Mouse (Mus musculus): ENCODE results near the gene Wdr59. TPM values are rescaled to one million over a fixed set of nuclear protein-coding genes. Genes with fewer than 3 reads are reported as not detected.

The Wdr59 gene
- polyA plus RNA-seq, 1 experiment from 2014 or later, result 7.7 TPM

DNA sequence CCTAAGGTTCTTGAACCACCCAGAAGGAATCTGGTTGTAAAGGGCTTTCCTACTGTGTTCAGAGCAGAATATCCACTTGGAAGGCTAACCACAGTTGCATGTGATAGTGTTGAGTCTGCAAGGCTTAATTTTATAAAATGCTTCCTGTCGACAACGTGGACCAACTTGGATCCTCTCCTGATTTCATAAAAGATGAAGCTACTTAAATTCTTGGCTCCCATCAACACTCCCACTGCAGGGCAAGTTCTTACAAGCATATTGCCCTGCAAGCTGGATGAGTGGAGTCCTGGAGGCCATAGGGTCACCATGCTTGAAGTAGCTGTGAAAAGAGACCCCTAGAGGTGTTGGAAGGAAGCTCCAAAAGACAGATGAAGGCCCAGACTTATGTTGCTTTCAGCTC, 99.3 kb downstream of the Wdr59 start:
- Histone ChIP-seq H3K4me1 (no peaks in the 10 kb centered on the region), H3K4me2 (replicated peaks) (no peak overlapping the region), H3K27ac (no peak overlapping the region), H3K9me3 (replicated peaks) (no peaks in the 10 kb centered on the region), H3K9ac (no peak overlapping the region), H3K36me3 (no peaks in the 10 kb centered on the region), H3K27me3 (no peaks in the 10 kb centered on the region), H3K4me3 (no peak overlapping the region)
- ATAC-seq (ENCODE audit: low FRiP score), result no peak
- WGBS, result 92% methylated on average over 2 of the region's 2 CpGs

DNA sequence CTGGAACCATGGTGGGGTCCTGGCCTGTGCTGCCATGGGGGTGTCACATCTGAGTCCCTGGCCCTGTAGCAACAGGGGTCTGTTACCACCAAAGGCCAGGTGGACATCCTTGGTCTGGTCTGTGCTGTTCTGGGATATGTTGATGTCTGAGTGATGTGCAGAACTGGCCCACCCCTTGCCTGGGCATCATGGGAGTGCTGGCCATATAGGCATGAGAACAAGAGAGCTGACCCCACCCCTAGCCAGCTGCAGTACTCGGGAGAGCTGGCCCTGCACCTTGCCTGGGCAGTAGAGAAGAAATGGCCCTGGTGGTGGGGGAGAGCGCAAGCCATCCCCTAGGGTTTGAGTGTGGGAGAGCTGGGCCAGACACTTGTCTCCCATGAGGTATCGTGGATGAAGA, 102.7 kb downstream of the Wdr59 start:
- WGBS, result 63% methylated on average over 3 of the region's 3 CpGs
- Histone ChIP-seq H3K4me3 (no peak overlapping the region), H3K4me1 (no peaks in the 10 kb centered on the region), H3K4me2 (replicated peaks) (no peak overlapping the region), H3K9ac (no peak overlapping the region), H3K27me3 (no peaks in the 10 kb centered on the region), H3K9me3 (replicated peaks) (no peaks in the 10 kb centered on the region), H3K27ac (no peak overlapping the region), H3K36me3 (no peaks in the 10 kb centered on the region)
- ATAC-seq (ENCODE audit: low FRiP score), result no peak

DNA sequence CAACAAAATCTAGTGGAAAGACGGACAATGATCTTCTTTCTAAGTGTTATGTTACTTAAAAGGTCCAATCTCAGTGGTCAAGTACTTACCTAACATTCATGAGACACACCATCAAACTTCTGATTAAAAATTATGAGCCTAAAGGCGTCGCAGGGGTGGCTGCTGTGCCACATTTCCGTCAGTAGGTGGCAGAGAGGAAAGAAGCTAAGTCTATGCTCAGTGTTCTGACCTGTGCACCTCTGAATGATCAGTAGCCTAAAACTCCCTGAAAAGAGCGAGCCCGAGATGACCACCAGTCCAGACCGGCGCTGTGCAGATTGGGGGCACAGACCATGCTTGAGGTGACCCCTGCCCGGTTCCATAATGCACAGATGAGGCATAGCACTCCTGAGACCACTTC, 103.3 kb downstream of the Wdr59 start:
- 35% methylated on average over 9 of the region's 9 CpGs for WGBS
- Histone ChIP-seq H3K27ac (no peak overlapping the region), H3K4me1 (no peaks in the 10 kb centered on the region), H3K9me3 (replicated peaks) (no peaks in the 10 kb centered on the region), H3K9ac (no peak overlapping the region), H3K4me3 (no peak overlapping the region), H3K36me3 (no peaks in the 10 kb centered on the region), H3K27me3 (no peaks in the 10 kb centered on the region), H3K4me2 (replicated peaks) (no peak overlapping the region)
- ATAC-seq (ENCODE audit: low FRiP score), result no peak

DNA sequence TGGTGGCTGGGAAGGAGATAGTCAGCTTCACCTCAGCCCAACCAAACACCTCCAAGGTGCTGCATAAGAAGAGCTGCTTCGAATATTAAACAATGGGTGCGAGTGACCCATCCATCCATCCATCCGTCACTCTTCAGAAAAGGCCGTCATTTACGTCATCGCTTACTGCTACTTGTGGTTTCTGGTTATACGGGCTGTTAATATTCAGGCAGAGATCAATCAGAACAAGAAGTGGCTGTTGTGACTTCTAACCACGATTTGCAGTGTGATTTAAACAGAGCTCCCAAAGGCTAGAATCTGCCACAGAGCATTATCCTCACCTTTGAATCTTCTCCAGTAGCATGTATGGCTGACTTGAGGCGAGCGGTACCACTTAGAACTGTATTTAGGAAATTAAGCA, 104.7 kb downstream of the Wdr59 start:
- no peak overlapping the region for H3K4me2 ChIP-seq (replicated peaks)
- no peaks in the 10 kb centered on the region for H3K4me1 ChIP-seq
- no peak overlapping the region for H3K4me3 ChIP-seq
- ATAC-seq (ENCODE audit: low FRiP score), result no peak
- no peaks in the 10 kb centered on the region for H3K27me3 ChIP-seq
- 83% methylated on average over 10 of the region's 10 CpGs for WGBS
- H3K9ac ChIP-seq, result no peak overlapping the region
- H3K36me3 ChIP-seq, result no peaks in the 10 kb centered on the region
- no peak overlapping the region for H3K27ac ChIP-seq
- H3K9me3 ChIP-seq (replicated peaks), result no peaks in the 10 kb centered on the region

DNA sequence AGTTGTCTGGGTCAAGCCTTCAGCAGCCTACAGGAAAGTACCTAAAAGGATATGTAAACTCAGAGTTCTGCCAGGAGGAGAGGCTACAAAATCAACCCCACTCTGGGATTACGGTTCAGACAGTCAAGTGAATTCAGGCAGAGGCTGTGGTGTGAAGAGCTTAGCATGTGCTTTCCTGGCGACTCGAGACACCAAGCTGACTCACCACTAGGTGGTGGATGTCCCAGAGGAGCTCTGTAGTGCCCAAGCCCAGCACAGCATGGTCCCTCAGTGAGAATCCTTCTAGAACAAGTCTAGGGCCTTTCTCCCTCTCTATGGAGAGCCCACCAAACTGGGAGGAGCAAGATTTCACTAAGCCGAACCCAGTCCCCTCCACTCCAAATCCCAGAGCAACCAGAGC, 118.5 kb downstream of the Wdr59 start:
- no peak for ATAC-seq (ENCODE audit: low FRiP score)
- no peaks in the 10 kb centered on the region for H3K4me1 ChIP-seq

More for the DNA sequence above, 118.5 kb downstream of the Wdr59 start:
- WGBS, result 47% methylated on average over 4 of the region's 4 CpGs
- H3K27me3 ChIP-seq, result no peaks in the 10 kb centered on the region
- H3K27ac ChIP-seq, result no peak overlapping the region
- no peak overlapping the region for H3K9ac ChIP-seq
- H3K9me3 ChIP-seq (replicated peaks), result no peaks in the 10 kb centered on the region
- no peak overlapping the region for H3K4me2 ChIP-seq (replicated peaks)
- no peaks in the 10 kb centered on the region for H3K36me3 ChIP-seq
- H3K4me3 ChIP-seq, result no peak overlapping the region

Small RNA genes lying within 50 kb of the gene (microRNA-seq; reads per million reads assigned to microRNA genes)
- not detected for gene Mir1957b

Other genes with a start within 250 kb of the Wdr59 start
- gene Rfwd3, start 221.9 kb downstream of the Wdr59 start, polyA plus RNA-seq (2016; fragmentation: Nextera tagmentation; extraction: Ambion mirVana), result 53.5 and 56.0 TPM in 2 replicates
- 0.43 and 0.82 TPM in 2 replicates for gene Mlkl, start 183.9 kb downstream of the Wdr59 start, polyA plus RNA-seq (2016; fragmentation: Nextera tagmentation; extraction: Ambion mirVana)
- 0.12 TPM in 1 of 2 replicates, not detected in the other for gene Fa2h, start 128.3 kb downstream of the Wdr59 start, polyA plus RNA-seq (2016; fragmentation: Nextera tagmentation; extraction: Ambion mirVana)
- 104 TPM in 2 replicates for gene Znrf1, start 14.0 kb upstream of the Wdr59 start, polyA plus RNA-seq (2016; fragmentation: Nextera tagmentation; extraction: Ambion mirVana)
- 0.29 and 0.50 TPM in 2 replicates for gene Ldhd, start 108.3 kb upstream of the Wdr59 start, polyA plus RNA-seq (2016; fragmentation: Nextera tagmentation; extraction: Ambion mirVana)
- gene Zfp1, start 121.3 kb upstream of the Wdr59 start, polyA plus RNA-seq (2016; fragmentation: Nextera tagmentation; extraction: Ambion mirVana), result 24.8 and 26.2 TPM in 2 replicates
- not detected in 2 replicates for gene Ctrb1, start 168.9 kb upstream of the Wdr59 start, polyA plus RNA-seq (2016; fragmentation: Nextera tagmentation; extraction: Ambion mirVana)
- gene Bcar1, start 221.7 kb upstream of the Wdr59 start, polyA plus RNA-seq (2016; fragmentation: Nextera tagmentation; extraction: Ambion mirVana), result 50.7 and 56.5 TPM in 2 replicates

Measured in hindbrain, embryonic 12.5 days (tissue).